ENCODE assay signal across 19 mouse cellular contexts in the genomic region with DNA sequence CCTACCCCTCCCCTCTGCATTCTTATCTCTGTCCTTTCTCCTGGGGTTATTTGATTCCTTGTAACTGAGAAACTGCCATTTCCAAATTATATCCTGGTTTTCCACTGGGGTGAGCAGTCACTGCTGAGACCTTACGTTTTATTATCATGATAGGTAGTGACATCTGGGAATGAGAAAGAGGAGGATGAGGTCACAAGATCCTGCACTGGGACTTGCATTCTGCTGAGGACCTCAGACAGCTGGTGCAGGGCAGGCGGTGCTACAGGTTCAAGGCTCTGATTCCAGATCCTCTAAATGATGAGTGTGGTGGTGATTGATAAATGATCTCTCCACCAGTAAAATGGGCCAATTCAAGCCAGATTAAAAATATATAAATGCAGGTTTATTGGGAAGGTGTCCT. TPM values are rescaled to one million over a fixed set of nuclear protein-coding genes. Genes with fewer than 3 reads are reported as not detected.
DNase-seq lines count a peak whose midpoint lies in the region; ATAC-seq and TF ChIP-seq lines count a peak whose summit lies in the region.
"Had no signal": no experiment of that assay in that cellular context is flagged by ENCODE, and none has a peak within 500 bp of the region (broad histone marks: within the 10 kb centered on the region; RNA-seq: fewer than 3 reads in every experiment).

No protein-coding gene starts in this region.

- H3K4me2 ChIP-seq in embryonic facial prominence, embryonic 14.5 days (ENCODE audit: low read depth, low read length) = no peak overlapping the region
- no peak overlapping the region for H3K4me2 ChIP-seq in lung, embryonic 14.5 days
- H3K4me2 ChIP-seq in hindbrain, postnatal 0 days (ENCODE audit: low read depth, low read length) = no peak overlapping the region
- H3K4me2 ChIP-seq: forebrain, embryonic 12.5 days; limb, embryonic 15.5 days; neural tube, embryonic 12.5 days had no signal

- no peaks in the 10 kb centered on the region for H3K4me1 ChIP-seq in embryonic facial prominence, embryonic 14.5 days (ENCODE audit: control insufficient read depth, insufficient read depth, low read length)
- H3K4me1 ChIP-seq in embryonic facial prominence, embryonic 10.5 days = peaks cover 14% of the 10 kb centered on the region; the same call in 1 of the 2 replicates
- peaks cover 4% of the 10 kb centered on the region; the same call in 1 of the 2 replicates for H3K4me1 ChIP-seq in lung, embryonic 14.5 days (ENCODE audit: insufficient read depth)
- peaks cover 65% of the 10 kb centered on the region for H3K4me1 ChIP-seq in E14TG2a.4 (replicated peaks; ENCODE audit: low read depth, low read length)
- no peaks in the 10 kb centered on the region; the same call in 1 of the 2 replicates for H3K4me1 ChIP-seq in hindbrain, postnatal 0 days (ENCODE audit: insufficient read depth, low read length)
- H3K4me1 ChIP-seq: neural tube, embryonic 12.5 days had no signal

- H3K27ac ChIP-seq in embryonic facial prominence, embryonic 14.5 days (replicated peaks; ENCODE audit: low read depth, low read length) = no peak overlapping the region
- no peak overlapping the region for H3K27ac ChIP-seq in embryonic facial prominence, embryonic 10.5 days (replicated peaks)
- H3K27ac ChIP-seq in lung, embryonic 14.5 days (ENCODE audit: low read depth) = 0 out of 2 replicates have a peak overlapping the region, but pooled peaks have one; percentile 64
- H3K27ac ChIP-seq in hindbrain, postnatal 0 days = no peak overlapping the region
- H3K27ac ChIP-seq: forebrain, embryonic 12.5 days; limb, embryonic 15.5 days; neural tube, embryonic 12.5 days had no signal

- no peaks in the 10 kb centered on the region for H3K9me3 ChIP-seq in embryonic facial prominence, embryonic 14.5 days (ENCODE audit: control insufficient read depth, low read length)
- no peaks in the 10 kb centered on the region for H3K9me3 ChIP-seq in embryonic facial prominence, embryonic 10.5 days
- no peaks in the 10 kb centered on the region for H3K9me3 ChIP-seq in lung, embryonic 14.5 days (ENCODE audit: low read depth, low read length)
- no peaks in the 10 kb centered on the region for H3K9me3 ChIP-seq in E14TG2a.4 (ENCODE audit: low read length)
- H3K9me3 ChIP-seq in hindbrain, postnatal 0 days (ENCODE audit: low read length) = no peaks in the 10 kb centered on the region
- H3K9me3 ChIP-seq: forebrain, embryonic 12.5 days; limb, embryonic 15.5 days; neural tube, embryonic 12.5 days had no signal

- H3K4me3 ChIP-seq in embryonic facial prominence, embryonic 14.5 days (ENCODE audit: low read depth, low read length) = no peak overlapping the region
- no peak overlapping the region for H3K4me3 ChIP-seq in embryonic facial prominence, embryonic 10.5 days
- H3K4me3 ChIP-seq in lung, embryonic 14.5 days (ENCODE audit: low read depth, low read length) = no peak overlapping the region
- peak overlapping the region; percentile 60 for H3K4me3 ChIP-seq in E14TG2a.4 (replicated peaks; ENCODE audit: low read length)
- H3K4me3 ChIP-seq in hindbrain, postnatal 0 days (ENCODE audit: low read length) = no peak overlapping the region
- H3K4me3 ChIP-seq: forebrain, embryonic 12.5 days; limb, embryonic 15.5 days; neural tube, embryonic 12.5 days had no signal

- no peak for DNase-seq in embryonic facial prominence, embryonic 14.5 days (ENCODE audit: low spot score)
- no peak for DNase-seq in embryonic facial prominence, embryonic 10.5 days (ENCODE audit: low spot score)
- no peak for DNase-seq in lung, embryonic 14.5 days
- no peak for DNase-seq in lung, postnatal 10 days
- no peak for DNase-seq in hindbrain, postnatal 0 days (ENCODE audit: low spot score)
- DNase-seq in embryo, embryonic 10.5 days (ENCODE audit: low spot score) = no peak
- DNase-seq in layer of hippocampus, adult 9-10 months (ENCODE audit: low spot score) = no peak
- DNase-seq: adrenal gland, postnatal 14 days; gastrocnemius, postnatal 25 days; layer of hippocampus, adult 9-11 months; right cerebral cortex, postnatal 25 days; thymus, adult 2 months had no signal

- H3K9ac ChIP-seq in embryonic facial prominence, embryonic 14.5 days (ENCODE audit: low read depth, low read length) = no peak overlapping the region
- no peak overlapping the region for H3K9ac ChIP-seq in lung, embryonic 14.5 days
- no peak overlapping the region for H3K9ac ChIP-seq in hindbrain, postnatal 0 days (replicated peaks; ENCODE audit: low read length)
- H3K9ac ChIP-seq: forebrain, embryonic 12.5 days; limb, embryonic 15.5 days; neural tube, embryonic 12.5 days had no signal

- TF ChIP-seq CTCF in lung, embryonic 14.5 days (IDR thresholded peaks at IDR 0.05; ENCODE audit: low read depth) = no peak
- TF ChIP-seq CTCF in E14TG2a.4 (conservative IDR thresholded peaks at IDR 0.05; ENCODE audit: low read length) = no peak
- TF ChIP-seq CTCF in hindbrain, postnatal 0 days (IDR thresholded peaks at IDR 0.05; ENCODE audit: low read depth) = no peak

- ATAC-seq in embryonic facial prominence, embryonic 14.5 days (ENCODE audit: low read depth) = peak; percentile 20; the same call in 1 of the 2 replicates
- no peak for ATAC-seq in lung, embryonic 14.5 days (ENCODE audit: insufficient read depth)
- peak; percentile 27; the same call in 1 of the 2 replicates for ATAC-seq in hindbrain, postnatal 0 days

- WGBS in embryonic facial prominence, embryonic 14.5 days = 58% methylated on average over 2 of the region's 2 CpGs
- whole genome bisulfite sequencing in embryonic facial prominence, embryonic 10.5 days = 64% methylated on average over 2 of the region's 2 CpGs
- WGBS in lung, embryonic 14.5 days = 42% methylated on average over 2 of the region's 2 CpGs
- WGBS in hindbrain, postnatal 0 days = 68% methylated on average over 2 of the region's 2 CpGs

- H3K36me3 ChIP-seq in embryonic facial prominence, embryonic 14.5 days (ENCODE audit: control insufficient read depth, insufficient read depth, low read length) = peaks cover 10% of the 10 kb centered on the region; the same call in 1 of the 2 replicates
- H3K36me3 ChIP-seq in embryonic facial prominence, embryonic 10.5 days (replicated peaks) = peaks cover 8% of the 10 kb centered on the region; the same call in 1 of the 2 replicates
- no peaks in the 10 kb centered on the region; the same call in 1 of the 2 replicates for H3K36me3 ChIP-seq in lung, embryonic 14.5 days (ENCODE audit: insufficient read depth)
- H3K36me3 ChIP-seq in E14TG2a.4 (ENCODE audit: insufficient read depth, low read length) = peaks cover 19% of the 10 kb centered on the region
- peaks cover 6% of the 10 kb centered on the region; the same call in 1 of the 2 replicates for H3K36me3 ChIP-seq in hindbrain, postnatal 0 days (ENCODE audit: insufficient read depth, low read length)

- no peaks in the 10 kb centered on the region for H3K27me3 ChIP-seq in embryonic facial prominence, embryonic 14.5 days (replicated peaks; ENCODE audit: control insufficient read depth, insufficient read depth, low read length)
- H3K27me3 ChIP-seq in embryonic facial prominence, embryonic 10.5 days (replicated peaks; ENCODE audit: low read depth, poor library complexity, severe bottlenecking) = no peaks in the 10 kb centered on the region
- H3K27me3 ChIP-seq in lung, embryonic 14.5 days (ENCODE audit: insufficient read depth, low read length) = no peaks in the 10 kb centered on the region
- no peaks in the 10 kb centered on the region for H3K27me3 ChIP-seq in E14TG2a.4 (ENCODE audit: insufficient read depth, low read length)
- H3K27me3 ChIP-seq in hindbrain, postnatal 0 days (ENCODE audit: insufficient read depth, low read length) = no peaks in the 10 kb centered on the region
- H3K27me3 ChIP-seq: CH12.LX; forebrain, embryonic 12.5 days; limb, embryonic 15.5 days; neural tube, embryonic 12.5 days had no signal

RNA-seq across cellular contexts. Expression of gene Slc46a2, which starts 54.4 kb away (rescaled TPM):
- polyA plus RNA-seq in embryonic facial prominence, embryonic 14.5 days (2014; fragmentation: Nextera tagmentation; extraction: Ambion mirVana) = 0.41 and 0.84 TPM in 2 replicates
- 0.05 TPM in 1 of 2 replicates, not detected in the other for polyA plus RNA-seq in embryonic facial prominence, embryonic 10.5 days (2016; fragmentation: Nextera tagmentation; extraction: Ambion mirVana)
- 0.07 and 0.12 TPM in 2 replicates for polyA plus RNA-seq in lung, embryonic 14.5 days (2014; fragmentation: Nextera tagmentation; extraction: Ambion mirVana)
- not detected in 2 replicates for total RNA-seq in hindbrain, postnatal 0 days (2014; rRNA removed)
- 0.05 TPM in 1 of 2 replicates, not detected in the other for polyA plus RNA-seq in hindbrain, postnatal 0 days (2015; fragmentation: Nextera tagmentation; extraction: Ambion mirVana)
- total RNA-seq: adrenal gland, postnatal 14 days; CH12.LX; gastrocnemius, postnatal 25 days; left cerebral cortex, postnatal 25 days had no signal
- polyA plus RNA-seq: forebrain, embryonic 12.5 days; liver, embryonic 16.5 days; neural tube, embryonic 12.5 days had no signal

RNA-seq across cellular contexts. Expression of gene Snx30, which starts 54.8 kb away (rescaled TPM):
- 14.1 and 15.1 TPM in 2 replicates for polyA plus RNA-seq in embryonic facial prominence, embryonic 14.5 days (2014; fragmentation: Nextera tagmentation; extraction: Ambion mirVana)
- 6.4 and 7.9 TPM in 2 replicates for polyA plus RNA-seq in embryonic facial prominence, embryonic 10.5 days (2016; fragmentation: Nextera tagmentation; extraction: Ambion mirVana)
- polyA plus RNA-seq in lung, embryonic 14.5 days (2014; fragmentation: Nextera tagmentation; extraction: Ambion mirVana) = 9.8 and 10.6 TPM in 2 replicates
- 31.2 and 34.1 TPM in 2 replicates for total RNA-seq in hindbrain, postnatal 0 days (2014; rRNA removed)
- polyA plus RNA-seq in hindbrain, postnatal 0 days (2015; fragmentation: Nextera tagmentation; extraction: Ambion mirVana) = 15.8 and 18.3 TPM in 2 replicates

RNA-seq across cellular contexts. Expression of gene Inip, which starts 59.0 kb away (rescaled TPM):
- 34.3 and 40.6 TPM in 2 replicates for polyA plus RNA-seq in embryonic facial prominence, embryonic 14.5 days (2014; fragmentation: Nextera tagmentation; extraction: Ambion mirVana)
- polyA plus RNA-seq in embryonic facial prominence, embryonic 10.5 days (2016; fragmentation: Nextera tagmentation; extraction: Ambion mirVana) = 91.2 and 92.7 TPM in 2 replicates
- polyA plus RNA-seq in lung, embryonic 14.5 days (2014; fragmentation: Nextera tagmentation; extraction: Ambion mirVana) = 60.7 and 64.7 TPM in 2 replicates
- 20.3 and 20.7 TPM in 2 replicates for total RNA-seq in hindbrain, postnatal 0 days (2014; rRNA removed)
- 40.2 and 40.5 TPM in 2 replicates for polyA plus RNA-seq in hindbrain, postnatal 0 days (2015; fragmentation: Nextera tagmentation; extraction: Ambion mirVana)
